Mouse (Mus musculus): ENCODE results near the gene Tomm20.

DNA sequence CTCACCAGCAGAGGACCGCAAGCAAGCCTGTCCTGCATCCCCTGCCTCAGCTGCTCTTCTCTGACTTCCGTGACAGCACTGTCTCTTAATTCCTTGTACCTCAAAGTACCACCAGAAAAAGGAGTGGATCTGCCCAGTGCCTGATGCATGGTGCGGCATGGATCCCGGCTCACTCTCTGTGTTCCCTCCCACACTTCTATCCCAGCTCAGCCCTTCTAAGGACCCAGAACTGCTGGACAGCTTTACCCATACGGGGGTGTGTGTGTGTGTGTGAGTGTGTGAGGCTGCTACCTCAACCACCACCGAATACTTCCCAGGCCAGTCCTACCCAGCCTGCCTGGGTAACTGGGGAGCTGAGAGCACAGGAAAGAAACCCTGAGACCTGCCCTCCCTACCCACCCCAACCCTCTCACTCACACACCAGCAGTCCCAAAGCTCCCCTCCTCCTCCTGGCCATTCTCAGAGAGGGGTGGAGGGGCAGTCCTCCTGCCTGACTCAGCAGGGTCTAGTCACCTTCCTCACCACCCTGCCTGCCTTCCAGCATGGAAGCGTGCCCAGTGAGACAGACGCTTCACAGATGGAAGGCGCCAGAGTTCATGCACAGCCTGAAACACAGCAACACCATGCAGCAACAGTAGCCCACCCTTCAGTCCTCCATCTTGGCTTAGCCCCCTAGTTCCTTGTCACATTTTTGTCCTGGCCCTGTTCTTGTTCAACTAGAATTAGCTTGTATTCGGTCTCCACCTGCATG lies 16.7 kb downstream of the Tomm20 start:
- TF ChIP-seq POLR2A (IDR thresholded peaks at IDR 0.05; ENCODE audit: insufficient read depth, low read depth, low read length) (no peak), CTCF (IDR thresholded peaks at IDR 0.05) (no peak), EP300 (IDR thresholded peaks at IDR 0.05; ENCODE audit: insufficient read depth, low read depth, low read length) (no peak)
